Mouse (Mus musculus): ENCODE data around the gene Apoc3. TPM values are rescaled to one million over a fixed set of nuclear protein-coding genes. Genes with fewer than 3 reads are reported as not detected.

Gene Apoc3
- polyA plus RNA-seq, 1 experiment from 2014 or later, result not detected

DNA sequence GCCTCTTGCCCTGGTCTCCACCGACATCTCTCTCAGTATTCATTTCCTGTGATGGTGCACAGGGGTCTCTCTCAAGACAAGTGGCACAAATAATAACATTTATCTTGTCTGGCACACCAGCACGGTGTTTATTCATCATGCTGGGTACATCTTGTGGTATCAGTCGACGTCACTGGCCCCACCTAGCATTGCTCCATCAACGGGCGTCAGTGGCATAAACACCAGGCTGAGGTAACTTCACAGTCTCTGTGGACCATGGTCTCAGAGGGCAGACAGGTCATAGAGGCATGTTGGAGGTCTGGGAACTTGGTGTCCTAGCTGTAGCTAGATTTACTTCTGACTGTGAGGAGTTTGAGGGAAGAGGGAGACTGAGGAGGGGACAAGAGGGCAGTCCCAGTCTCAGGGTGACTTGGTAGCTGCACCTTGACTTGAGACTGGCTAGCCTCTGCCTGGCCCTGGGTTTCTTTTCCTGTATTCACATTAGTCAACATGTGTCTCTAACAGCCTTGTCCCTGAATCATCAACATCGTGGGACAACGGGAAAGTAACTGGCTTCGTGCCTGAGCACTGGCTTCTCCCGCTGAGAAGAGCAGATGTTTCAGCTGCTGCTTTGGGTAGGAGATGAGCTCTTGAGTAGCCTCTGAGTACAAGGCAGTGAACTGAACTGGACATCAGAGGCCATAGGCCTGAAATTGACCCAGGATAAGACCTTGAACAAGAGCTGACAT, 21.4 kb upstream of the Apoc3 start:
- H3K36me3 ChIP-seq, result no peaks in the 10 kb centered on the region
- H3K27ac ChIP-seq (replicated peaks), result no peak overlapping the region; the same call in 1 of the 2 replicates
- H3K9me3 ChIP-seq, result no peaks in the 10 kb centered on the region
- no peak overlapping the region for H3K4me3 ChIP-seq
- no peaks in the 10 kb centered on the region for H3K27me3 ChIP-seq (replicated peaks)
- ATAC-seq (ENCODE audit: extremely low read depth, insufficient number of reproducible peaks, low FRiP score, low TSS enrichment), result no peak
- H3K4me1 ChIP-seq, result no peaks in the 10 kb centered on the region
- H3K4me2 ChIP-seq, result no peak overlapping the region
- WGBS, result 78% methylated on average over 10 of the region's 10 CpGs
- H3K9ac ChIP-seq, result no peak overlapping the region

DNA sequence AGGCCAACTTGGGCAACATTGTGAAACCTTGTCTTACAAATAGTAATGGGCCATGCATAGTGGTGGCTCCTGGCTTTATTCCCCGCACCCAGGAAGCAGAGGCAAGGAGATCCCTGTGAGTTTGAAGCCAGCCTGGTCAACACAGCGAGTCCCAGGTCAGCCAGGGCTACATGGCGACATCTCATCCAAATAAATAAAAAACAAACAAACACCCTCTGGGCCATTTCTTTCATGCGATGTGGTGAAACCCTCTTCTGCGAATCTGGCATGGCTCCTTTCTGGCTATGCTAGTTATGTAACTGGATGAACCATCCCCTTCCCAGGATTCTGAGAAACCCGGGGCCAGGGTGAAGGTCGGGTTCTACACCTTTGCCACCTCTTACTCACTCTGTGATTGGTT, 20.7 kb upstream of the Apoc3 start:
- Histone ChIP-seq H3K27ac (replicated peaks) (no peak overlapping the region), H3K9ac (no peak overlapping the region), H3K4me2 (no peak overlapping the region), H3K4me3 (no peak overlapping the region), H3K27me3 (replicated peaks) (no peaks in the 10 kb centered on the region), H3K4me1 (no peaks in the 10 kb centered on the region), H3K36me3 (no peaks in the 10 kb centered on the region), H3K9me3 (no peaks in the 10 kb centered on the region)
- no peak for ATAC-seq (ENCODE audit: extremely low read depth, insufficient number of reproducible peaks, low FRiP score, low TSS enrichment)
- WGBS, result 78% methylated on average over 7 of the region's 7 CpGs

DNA sequence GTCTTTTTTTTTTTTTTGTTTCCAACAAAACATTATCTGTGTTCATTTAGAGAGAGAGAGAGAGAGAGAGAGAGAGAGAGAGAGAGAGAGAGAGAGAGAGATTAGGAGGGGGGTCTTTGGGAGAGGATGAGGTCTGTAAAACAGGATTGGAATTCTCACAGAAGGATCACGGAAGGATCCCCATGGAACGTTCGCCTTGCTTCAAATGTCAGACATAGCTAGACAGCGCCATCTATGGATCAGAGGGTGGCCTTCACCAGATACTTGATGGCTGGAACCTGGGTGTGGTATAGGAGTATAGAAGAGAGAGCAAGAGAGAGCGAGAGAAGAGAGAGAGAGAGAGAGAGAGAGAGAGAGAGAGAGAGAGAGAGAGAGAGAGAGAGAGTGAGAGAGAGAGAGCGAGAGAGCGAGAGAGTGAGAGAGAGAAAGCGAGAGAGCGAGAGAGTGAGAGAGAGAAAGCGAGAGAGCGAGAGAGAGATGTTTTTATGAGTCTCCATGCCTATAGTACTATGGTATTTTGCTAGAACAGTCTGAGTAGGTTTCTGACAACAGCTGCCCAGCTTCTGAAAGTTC, 11.4 kb upstream of the Apoc3 start:
- Histone ChIP-seq H3K9me3 (no peaks in the 10 kb centered on the region), H3K4me1 (peaks cover 13% of the 10 kb centered on the region), H3K27ac (replicated peaks) (no peak overlapping the region), H3K27me3 (replicated peaks) (0 out of 2 replicates have a peak, but pooled peaks cover 3% of the 10 kb centered on the region), H3K9ac (0 out of 2 replicates have a peak overlapping the region, but pooled peaks have one; percentile 1), H3K4me2 (peak overlapping the region; percentile 44), H3K36me3 (no peaks in the 10 kb centered on the region), H3K4me3 (no peak overlapping the region)
- no peak for ATAC-seq (ENCODE audit: extremely low read depth, insufficient number of reproducible peaks, low FRiP score, low TSS enrichment)
- WGBS, result 18% methylated on average over 11 of the region's 11 CpGs

DNA sequence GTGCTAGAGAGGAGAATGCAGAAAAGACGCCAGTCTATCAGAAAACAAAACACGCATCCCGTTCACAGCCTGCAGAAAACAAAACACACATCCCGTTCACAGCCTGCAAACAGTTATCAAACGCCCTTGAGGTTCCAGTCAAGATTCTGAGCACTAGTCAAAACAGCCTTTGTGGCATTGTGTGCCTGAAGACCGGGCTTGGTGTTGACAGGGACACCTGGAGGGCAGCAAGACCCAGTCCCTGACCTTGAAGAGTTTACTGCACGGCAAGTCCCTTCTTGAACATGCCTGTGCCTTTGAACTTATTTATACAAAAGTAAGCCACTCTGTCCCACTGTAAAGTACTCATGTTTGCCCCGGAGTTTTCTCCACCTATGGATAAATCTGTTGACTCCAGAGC, 8.1 kb upstream of the Apoc3 start:
- ATAC-seq (ENCODE audit: extremely low read depth, insufficient number of reproducible peaks, low FRiP score, low TSS enrichment), result no peak
- WGBS, result 25% methylated on average over 8 of the region's 8 CpGs
- Histone ChIP-seq H3K4me1 (peaks cover 13% of the 10 kb centered on the region), H3K27me3 (replicated peaks) (0 out of 2 replicates have a peak, but pooled peaks cover 3% of the 10 kb centered on the region), H3K4me2 (peak overlapping the region; percentile 28; the same call in 1 of the 2 replicates), H3K9me3 (no peaks in the 10 kb centered on the region), H3K9ac (peak overlapping the region; percentile 40; the same call in 1 of the 2 replicates), H3K36me3 (no peaks in the 10 kb centered on the region), H3K4me3 (no peak overlapping the region), H3K27ac (replicated peaks) (0 out of 2 replicates have a peak overlapping the region, but pooled peaks have one; percentile 15)

DNA sequence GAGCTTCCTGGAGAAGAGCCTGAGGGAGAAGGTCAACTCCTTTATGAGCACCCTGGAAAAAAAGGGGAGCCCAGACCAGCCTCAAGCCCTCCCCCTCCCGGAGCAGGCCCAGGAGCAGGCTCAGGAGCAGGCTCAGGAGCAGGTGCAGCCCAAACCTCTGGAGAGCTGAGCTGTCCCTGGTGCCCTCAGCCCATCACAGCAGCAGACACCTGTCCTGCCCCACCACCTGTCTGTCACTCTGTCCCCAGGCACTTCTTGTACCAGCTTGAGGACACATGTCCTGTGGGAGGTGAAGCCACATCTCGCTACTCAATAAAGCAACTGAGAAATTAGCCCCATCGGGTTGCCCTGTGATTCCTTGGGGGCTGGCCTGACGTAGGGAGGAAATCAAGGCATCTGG, 7.7 kb upstream of the Apoc3 start:
- H3K9me3 ChIP-seq, result no peaks in the 10 kb centered on the region
- H3K27me3 ChIP-seq (replicated peaks), result 0 out of 2 replicates have a peak, but pooled peaks cover 3% of the 10 kb centered on the region
- peak overlapping the region; percentile 28; the same call in 1 of the 2 replicates for H3K4me2 ChIP-seq
- peaks cover 13% of the 10 kb centered on the region for H3K4me1 ChIP-seq
- H3K27ac ChIP-seq (replicated peaks), result 0 out of 2 replicates have a peak overlapping the region, but pooled peaks have one; percentile 15
- 51% methylated on average over 4 of the region's 4 CpGs for WGBS
- H3K36me3 ChIP-seq, result no peaks in the 10 kb centered on the region
- no peak overlapping the region for H3K4me3 ChIP-seq
- no peak for ATAC-seq (ENCODE audit: extremely low read depth, insufficient number of reproducible peaks, low FRiP score, low TSS enrichment)
- H3K9ac ChIP-seq, result peak overlapping the region; percentile 40; the same call in 1 of the 2 replicates

DNA sequence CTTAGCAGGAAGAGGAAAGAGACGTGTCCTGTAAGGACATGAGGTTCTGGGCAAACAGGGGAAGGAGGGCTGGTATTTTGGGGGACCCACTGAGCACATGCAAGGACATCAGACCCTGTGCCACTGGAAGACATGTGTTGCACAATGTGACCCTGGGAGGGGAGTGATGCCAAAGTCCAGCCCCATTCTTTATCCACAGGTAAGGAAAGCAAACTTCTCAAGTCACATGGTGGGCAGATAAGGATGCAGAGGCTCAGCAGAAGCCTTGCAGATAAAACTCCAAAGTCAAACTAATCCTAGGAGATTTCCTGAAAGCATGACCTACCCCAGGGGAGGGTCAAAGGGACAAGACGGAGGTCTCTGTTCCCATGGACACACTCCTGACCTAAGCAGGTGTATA, 6.4 kb upstream of the Apoc3 start:
- H3K4me3 ChIP-seq, result no peak overlapping the region
- H3K4me2 ChIP-seq, result no peak overlapping the region
- no peaks in the 10 kb centered on the region for H3K36me3 ChIP-seq
- no peaks in the 10 kb centered on the region for H3K9me3 ChIP-seq
- no peak overlapping the region for H3K27ac ChIP-seq (replicated peaks)
- no peak for ATAC-seq (ENCODE audit: extremely low read depth, insufficient number of reproducible peaks, low FRiP score, low TSS enrichment)
- 58% methylated on average over 2 of the region's 2 CpGs for WGBS
- H3K4me1 ChIP-seq, result peaks cover 13% of the 10 kb centered on the region
- H3K9ac ChIP-seq, result no peak overlapping the region
- 0 out of 2 replicates have a peak, but pooled peaks cover 3% of the 10 kb centered on the region for H3K27me3 ChIP-seq (replicated peaks)

DNA sequence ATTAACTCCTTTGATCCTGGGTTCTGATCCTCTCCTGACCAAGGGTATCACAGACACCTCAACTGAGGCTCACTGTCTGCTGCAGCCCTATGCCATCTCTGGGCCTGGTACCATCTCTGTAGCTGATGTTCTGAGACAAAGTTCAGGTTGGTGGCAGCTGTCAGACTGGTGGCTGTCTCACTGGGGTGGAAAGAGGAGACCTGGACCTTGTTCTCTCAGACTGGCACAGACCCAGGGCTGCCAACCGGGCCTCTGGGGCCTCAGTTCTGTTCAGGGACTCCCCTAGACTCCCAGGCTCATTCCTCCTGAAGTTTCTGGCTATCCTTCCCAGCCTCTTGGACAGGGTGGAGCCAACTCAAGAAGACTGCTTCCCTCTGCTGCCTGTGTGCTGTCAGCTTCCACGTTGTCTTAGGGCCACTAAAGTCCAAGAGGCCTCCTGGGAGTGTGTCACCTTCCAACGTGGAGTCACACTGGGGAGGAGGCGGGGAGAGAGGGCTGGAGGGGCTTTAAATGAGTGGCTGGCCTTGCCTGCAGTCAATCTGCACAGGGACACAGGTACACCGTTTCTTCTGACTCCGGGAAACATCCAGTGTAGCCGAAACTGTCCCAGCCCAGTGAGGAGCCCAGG, 5.2 kb upstream of the Apoc3 start, which contains the start of gene Apoa4:
Gene Apoa4 (plus strand): TSS at position 171 of the 628 bp plus-strand sequence.
- H3K9me3 ChIP-seq, result no peaks in the 10 kb centered on the region
- no peak within 1 kb of the TSS for H3K4me3 ChIP-seq
- 0 out of 2 replicates have a peak, but pooled peaks cover 5% of the 10 kb centered on the region for H3K27me3 ChIP-seq (replicated peaks)
- H3K36me3 ChIP-seq, result no peaks in the 10 kb centered on the region
- H3K9ac ChIP-seq, result no peak within 1 kb of the TSS
- no peak within 1 kb of the TSS for H3K4me2 ChIP-seq
- WGBS, result 53% methylated on average over 7 of the region's 7 CpGs
- H3K4me1 ChIP-seq, result peaks cover 13% of the 10 kb centered on the region
- H3K27ac ChIP-seq (replicated peaks), result no peak within 1 kb of the TSS
- no peak for ATAC-seq (ENCODE audit: extremely low read depth, insufficient number of reproducible peaks, low FRiP score, low TSS enrichment)

DNA sequence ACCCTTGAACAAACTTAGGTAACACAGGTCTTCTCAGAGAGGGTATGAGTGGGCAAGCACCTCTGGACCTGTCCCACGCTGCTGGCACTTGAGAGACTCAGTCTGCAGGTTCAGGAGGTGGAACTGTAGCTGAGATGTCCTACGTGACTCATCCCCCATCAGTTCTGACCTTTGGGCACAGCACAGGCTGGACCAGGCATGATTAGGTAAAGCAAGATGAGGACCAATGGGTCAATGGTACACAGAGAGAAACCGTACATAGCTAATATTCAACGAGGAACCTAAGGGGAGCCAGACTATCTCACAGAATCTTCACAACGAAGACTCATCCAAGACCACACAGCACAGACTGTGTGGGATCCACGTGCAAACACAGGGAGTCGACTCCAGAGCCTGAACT, 3.4 kb upstream of the Apoc3 start:
- H3K9me3 ChIP-seq, result no peaks in the 10 kb centered on the region
- 78% methylated on average over 7 of the region's 7 CpGs for WGBS
- peaks cover 10% of the 10 kb centered on the region for H3K4me1 ChIP-seq
- no peak overlapping the region for H3K4me2 ChIP-seq
- no peaks in the 10 kb centered on the region for H3K36me3 ChIP-seq
- no peak overlapping the region for H3K4me3 ChIP-seq
- no peak overlapping the region for H3K27ac ChIP-seq (replicated peaks)
- H3K9ac ChIP-seq, result no peak overlapping the region
- ATAC-seq (ENCODE audit: extremely low read depth, insufficient number of reproducible peaks, low FRiP score, low TSS enrichment), result no peak
- peaks cover 6% of the 10 kb centered on the region; the same call in 1 of the 2 replicates for H3K27me3 ChIP-seq (replicated peaks)

DNA sequence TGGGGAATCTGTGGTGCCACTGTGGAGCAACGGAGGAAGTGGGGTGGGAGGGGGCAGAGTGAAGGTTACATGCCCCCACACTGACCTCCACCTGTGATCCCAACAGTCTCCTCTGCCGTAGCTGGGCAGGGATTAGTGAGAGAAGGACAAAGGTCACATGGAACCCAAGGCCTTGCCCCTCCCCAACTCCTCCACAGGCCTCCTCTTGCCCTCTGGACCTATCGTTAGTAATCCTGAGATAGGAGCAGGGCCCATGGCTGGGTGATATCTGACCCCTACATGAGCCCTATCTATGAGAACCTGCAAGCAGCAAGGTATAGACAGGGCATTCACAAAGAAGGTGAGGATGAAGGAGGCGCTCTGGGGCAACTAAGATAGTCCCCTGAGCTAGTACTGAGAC, 213 bp upstream of the Apoc3 start:
- ATAC-seq (ENCODE audit: extremely low read depth, insufficient number of reproducible peaks, low FRiP score, low TSS enrichment), result no peak
- 47% methylated on average over 4 of the region's 4 CpGs for WGBS
- Histone ChIP-seq H3K4me2 (no peak overlapping the region), H3K4me3 (no peak overlapping the region), H3K27me3 (replicated peaks) (peaks cover 22% of the 10 kb centered on the region), H3K9me3 (no peaks in the 10 kb centered on the region), H3K27ac (replicated peaks) (no peak overlapping the region), H3K4me1 (no peaks in the 10 kb centered on the region; the same call in 1 of the 2 replicates), H3K36me3 (no peaks in the 10 kb centered on the region), H3K9ac (no peak overlapping the region)

DNA sequence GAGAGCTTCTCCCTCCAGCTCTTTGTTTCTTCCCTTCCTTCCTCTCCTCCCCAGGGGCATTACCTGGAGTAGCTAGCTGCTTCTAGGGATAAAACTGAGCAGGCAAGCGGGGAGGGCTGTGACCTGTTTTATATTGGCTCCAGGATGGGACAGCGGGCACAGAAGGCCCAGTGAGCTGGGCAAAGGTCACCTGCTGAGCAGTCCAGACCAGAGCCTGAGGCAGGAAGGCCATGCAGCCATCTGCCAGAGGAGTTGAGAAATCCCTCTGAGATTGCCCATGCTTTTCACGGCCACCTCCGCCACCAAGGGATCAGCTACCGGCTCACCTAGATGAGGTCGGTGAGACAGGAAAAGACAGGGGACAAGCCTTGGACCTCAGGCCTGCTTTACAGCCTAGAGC, 240 bp downstream of the Apoc3 start:
- Histone ChIP-seq H3K9me3 (no peaks in the 10 kb centered on the region), H3K4me3 (no peak overlapping the region), H3K9ac (no peak overlapping the region), H3K4me2 (no peak overlapping the region), H3K27ac (replicated peaks) (no peak overlapping the region), H3K27me3 (replicated peaks) (peaks cover 25% of the 10 kb centered on the region), H3K36me3 (no peaks in the 10 kb centered on the region), H3K4me1 (peaks cover 4% of the 10 kb centered on the region)
- 80% methylated on average over 6 of the region's 6 CpGs for WGBS
- ATAC-seq (ENCODE audit: extremely low read depth, insufficient number of reproducible peaks, low FRiP score, low TSS enrichment), result no peak

DNA sequence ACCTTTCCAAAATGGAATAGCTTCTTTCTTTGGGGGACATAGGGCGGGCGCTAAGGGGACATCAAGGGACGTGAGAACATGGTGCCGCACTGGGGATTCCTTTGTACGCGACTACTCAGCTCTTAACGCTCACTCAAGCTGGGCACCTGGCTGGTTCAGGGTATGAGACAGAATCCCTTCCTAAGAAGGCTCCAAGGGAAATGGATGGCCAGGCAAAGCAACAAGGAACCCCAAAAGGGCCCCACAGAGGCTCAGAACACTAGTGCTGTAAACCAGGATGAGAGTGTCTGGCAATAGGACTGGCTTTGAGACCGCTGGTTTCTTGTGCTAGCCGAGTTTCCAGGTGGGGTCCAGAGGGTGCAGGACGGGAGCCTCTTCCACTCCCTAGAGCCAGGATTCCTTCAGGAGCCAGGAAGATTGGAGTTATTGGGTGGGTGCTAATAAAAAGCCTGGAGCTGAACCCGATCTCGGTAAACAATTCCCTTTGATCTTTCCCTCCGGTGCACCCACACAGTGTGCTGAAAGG, 4.9 kb downstream of the Apoc3 start:
- Histone ChIP-seq H3K27ac (replicated peaks) (no peak overlapping the region), H3K9ac (peak overlapping the region; percentile 78)
- WGBS, result 21% methylated on average over 13 of the region's 13 CpGs

More for the DNA sequence above, 4.9 kb downstream of the Apoc3 start:
- H3K4me2 ChIP-seq, result peak overlapping the region; percentile 92
- no peaks in the 10 kb centered on the region for H3K9me3 ChIP-seq
- H3K36me3 ChIP-seq, result no peaks in the 10 kb centered on the region
- no peak for ATAC-seq (ENCODE audit: extremely low read depth, insufficient number of reproducible peaks, low FRiP score, low TSS enrichment)
- H3K4me1 ChIP-seq, result peaks cover 13% of the 10 kb centered on the region
- H3K27me3 ChIP-seq (replicated peaks), result peaks cover 31% of the 10 kb centered on the region
- peak overlapping the region; percentile 57 for H3K4me3 ChIP-seq
